Mouse (Mus musculus) fibroblast of lung, adult 2 months (primary cell): Measurements from ENCODE around the gene Tbx15.

ENCODE experiments used
- DNase-seq: peaks from one replicate; pipeline ENCODE4 v3.0.0-alpha.2; 2011; ENCODE audit warnings: low read depth

Gene Tbx15

GRCm38 (mm10) chr3:99248831-99249550, 8.8 kb downstream of the Tbx15 start:
- no peak for DNase-seq

GRCm38 (mm10) chr3:99249551-99249870, 9.3 kb downstream of the Tbx15 start:
- no peak for DNase-seq

GRCm38 (mm10) chr3:99249906-99250305, 9.7 kb downstream of the Tbx15 start:
- no peak for DNase-seq

- no peak for DNase-seq
Measured at GRCm38 (mm10) chr3:99251271-99252165, 11.3 kb downstream of the Tbx15 start.

- DNase-seq, result no peak
Measured at GRCm38 (mm10) chr3:99252461-99253091, 12.4 kb downstream of the Tbx15 start.

GRCm38 (mm10) chr3:99253092-99253488, 12.9 kb downstream of the Tbx15 start:
- DNase-seq, result peak; percentile 78

- DNase-seq, result no peak
Measured at GRCm38 (mm10) chr3:99253497-99254451, 13.6 kb downstream of the Tbx15 start.

GRCm38 (mm10) chr3:99254559-99255151, 14.5 kb downstream of the Tbx15 start:
- no peak for DNase-seq

- no peak for DNase-seq
Measured at GRCm38 (mm10) chr3:99255411-99256365, 15.5 kb downstream of the Tbx15 start.

- no peak for DNase-seq
Measured at GRCm38 (mm10) chr3:99256366-99256750, 16.2 kb downstream of the Tbx15 start.

GRCm38 (mm10) chr3:99256766-99257165, 16.6 kb downstream of the Tbx15 start:
- DNase-seq, result no peak

- DNase-seq, result no peak
Measured at GRCm38 (mm10) chr3:99257586-99258577, 17.7 kb downstream of the Tbx15 start.

- DNase-seq, result no peak
Measured at GRCm38 (mm10) chr3:99259741-99260270, 19.6 kb downstream of the Tbx15 start.

- no peak for DNase-seq
Measured at GRCm38 (mm10) chr3:99260395-99260794, 20.2 kb downstream of the Tbx15 start.

GRCm38 (mm10) chr3:99261371-99261791, 21.2 kb downstream of the Tbx15 start:
- no peak for DNase-seq

GRCm38 (mm10) chr3:99261986-99262385, 21.8 kb downstream of the Tbx15 start:
- no peak for DNase-seq

GRCm38 (mm10) chr3:99263471-99263903, 23.3 kb downstream of the Tbx15 start:
- no peak for DNase-seq

- DNase-seq, result no peak
Measured at GRCm38 (mm10) chr3:99264695-99265094, 24.5 kb downstream of the Tbx15 start.
